Mouse (Mus musculus): ENCODE measurements at regions not wholly inside any gene's neighbourhood (a gene's known extent, or its start where the extent isn't known, plus 50 kb on each side); places are given as distances from the start of the nearest gene placed in this dataset.

- TF ChIP-seq CTCF (IDR thresholded peaks at IDR 0.05; ENCODE audit: control insufficient read depth, insufficient read depth, insufficient read length) (no peak), USF1 (IDR thresholded peaks at IDR 0.05; ENCODE audit: low read depth) (no peak)
These were observed 51.7 kb upstream of the Arl8b start for GRCm38 (mm10) chr6:108731107-108731630.

All from C2C12 (cell line).